26 mouse cellular contexts compared by ENCODE assay signal in genomic region chr2:135873761-135874160, GRCm38 (mm10).
A peak's percentile ranks its signal among the peaks of the same experiment; 100 is the strongest.
DNase-seq lines count a peak whose midpoint lies in the region; ATAC-seq and TF ChIP-seq lines count a peak whose summit lies in the region.
"Had no signal": no experiment of that assay in that cellular context is flagged by ENCODE, and none has a peak within 500 bp of the region (broad histone marks: within the 10 kb centered on the region; RNA-seq: fewer than 3 reads in every experiment).

No protein-coding gene starts in this region.

- no peak overlapping the region for H3K9ac ChIP-seq in kidney, embryonic 16.5 days (replicated peaks; ENCODE audit: low read length)
- H3K9ac ChIP-seq: embryonic facial prominence, embryonic 13.5 days; forebrain, embryonic 13.5 days; heart, embryonic 12.5 days; kidney, embryonic 15.5 days; liver, embryonic 13.5 days; lung, embryonic 14.5 days; neural tube, embryonic 15.5 days; stomach, embryonic 15.5 days had no signal

- DNase-seq in kidney, adult 9 months = peak; percentile 17
- no peak for DNase-seq in testis, postnatal 10 days (ENCODE audit: low spot score)
- DNase-seq in layer of hippocampus, postnatal 14 days (ENCODE audit: low spot score in 2 of 2) = no peak
- no peak for DNase-seq in cerebellum, postnatal 25 days
- DNase-seq: adrenal gland, postnatal 36 days; cerebellum, adult 11 months; cerebellum, postnatal 10 days; embryo, embryonic 11 days; heart, postnatal 10 days; liver, embryonic 13.5 days; lung, embryonic 14.5 days; lung, postnatal 36 days; thymus, adult 2 months; thymus, postnatal 4 days had no signal

- H3K27ac ChIP-seq in kidney, embryonic 16.5 days (ENCODE audit: low read length) = no peak overlapping the region
- no peak overlapping the region for H3K27ac ChIP-seq in testis, adult 2 months (ENCODE audit: control insufficient read depth, insufficient read depth, low read depth, low read length)
- H3K27ac ChIP-seq: embryonic facial prominence, embryonic 13.5 days; forebrain, embryonic 13.5 days; kidney, embryonic 15.5 days; liver, embryonic 13.5 days; midbrain, embryonic 10.5 days; neural tube, embryonic 15.5 days; stomach, embryonic 15.5 days had no signal

- TF ChIP-seq CTCF in testis, adult 2 months (IDR thresholded peaks at IDR 0.05; ENCODE audit: control insufficient read depth, insufficient read depth, insufficient replicate concordance, low read depth, low read length) = no peak

- no peaks in the 10 kb centered on the region for H3K36me3 ChIP-seq in kidney, embryonic 16.5 days (ENCODE audit: insufficient read depth, low read length)
- H3K36me3 ChIP-seq in testis, adult 2 months (ENCODE audit: control insufficient read depth, insufficient read depth, low read length) = no peaks in the 10 kb centered on the region
- H3K36me3 ChIP-seq: embryonic facial prominence, embryonic 13.5 days; heart, embryonic 12.5 days; kidney, embryonic 15.5 days; liver, embryonic 13.5 days; midbrain, embryonic 10.5 days; neural tube, embryonic 15.5 days; stomach, embryonic 15.5 days had no signal

- no peak overlapping the region for H3K4me3 ChIP-seq in kidney, embryonic 16.5 days (ENCODE audit: low read length)
- peak overlapping the region; percentile 32; the same call in 1 of the 2 replicates for H3K4me3 ChIP-seq in testis, adult 2 months (ENCODE audit: control insufficient read depth, low read depth, low read length)
- H3K4me3 ChIP-seq: embryonic facial prominence, embryonic 13.5 days; erythroblast, embryonic 14.5 days; forebrain, embryonic 13.5 days; heart, embryonic 12.5 days; kidney, embryonic 15.5 days; liver, embryonic 13.5 days; midbrain, embryonic 10.5 days; neural tube, embryonic 15.5 days; stomach, embryonic 15.5 days had no signal

- no peaks in the 10 kb centered on the region for H3K27me3 ChIP-seq in kidney, embryonic 16.5 days (ENCODE audit: insufficient read depth, low read length)
- no peaks in the 10 kb centered on the region for H3K27me3 ChIP-seq in testis, adult 2 months (ENCODE audit: control insufficient read depth, insufficient read depth, low read length)
- H3K27me3 ChIP-seq: embryonic facial prominence, embryonic 13.5 days; forebrain, embryonic 13.5 days; heart, embryonic 12.5 days; kidney, embryonic 15.5 days; liver, embryonic 13.5 days; neural tube, embryonic 15.5 days; stomach, embryonic 15.5 days had no signal

- ATAC-seq in kidney, embryonic 16.5 days (ENCODE audit: low FRiP score, low TSS enrichment) = no peak
- peak; percentile 70 for ATAC-seq in granulocyte monocyte progenitor cell, adult 5-6 weeks (replicated peaks; ENCODE audit: poor library complexity, severe bottlenecking)
- ATAC-seq in megakaryocyte progenitor cell, adult 5-6 weeks (replicated peaks; ENCODE audit: poor library complexity) = peak; percentile 69
- ATAC-seq: forebrain, embryonic 13.5 days had no signal

- no peaks in the 10 kb centered on the region for H3K9me3 ChIP-seq in kidney, embryonic 16.5 days (ENCODE audit: low read length)
- H3K9me3 ChIP-seq: embryonic facial prominence, embryonic 13.5 days; forebrain, embryonic 13.5 days; heart, embryonic 12.5 days; kidney, embryonic 15.5 days; liver, embryonic 13.5 days; midbrain, embryonic 10.5 days; neural tube, embryonic 15.5 days; stomach, embryonic 15.5 days had no signal

- 65% methylated on average over 2 of the region's 2 CpGs for WGBS in kidney, embryonic 16.5 days

- H3K4me1 ChIP-seq in kidney, embryonic 16.5 days (ENCODE audit: insufficient read depth, low read length) = no peaks in the 10 kb centered on the region
- H3K4me1 ChIP-seq in testis, adult 2 months (ENCODE audit: control insufficient read depth, insufficient read depth, low read length) = no peaks in the 10 kb centered on the region
- H3K4me1 ChIP-seq: liver, embryonic 13.5 days; neural tube, embryonic 15.5 days; stomach, embryonic 15.5 days had no signal

- TF ChIP-seq POLR2A in testis, adult 2 months (IDR thresholded peaks at IDR 0.05; ENCODE audit: control insufficient read depth, low read depth, low read length) = no peak

- no peak overlapping the region for H3K4me2 ChIP-seq in kidney, embryonic 16.5 days (replicated peaks; ENCODE audit: low read depth, low read length)
- H3K4me2 ChIP-seq: embryonic facial prominence, embryonic 13.5 days; forebrain, embryonic 13.5 days; heart, embryonic 12.5 days; kidney, embryonic 15.5 days; liver, embryonic 13.5 days; lung, embryonic 14.5 days; neural tube, embryonic 15.5 days; stomach, embryonic 15.5 days had no signal
